Mouse (Mus musculus) thymus, postnatal 36 days (tissue): ENCODE data around the gene Fam25c.
"Not testable (repeated sequence)": the region's sequence is repeated elsewhere in the genome, so short reads cannot be mapped to it uniquely, and the experiment has no call there.

Experiments
- DNase-seq, 2 experiments: peaks; one replicate each; pipeline ENCODE4 v3.0.0; 2022; ENCODE audit warnings: mixed read lengths in 2 of 2

The Fam25c gene

GRCm38 (mm10) chr14:34355301-34355700 is at the start of gene Fam25c:
Fam25c (minus strand) TSS chr14:34355433.
- no peak for DNase-seq

- no peak for DNase-seq
These were observed 48.2 kb upstream of the Fam25c start for GRCm38 (mm10) chr14:34403424-34403823.

- DNase-seq = no peak
These were observed 47.6 kb upstream of the Fam25c start for GRCm38 (mm10) chr14:34402871-34403270.

- DNase-seq = peak; percentile 54 to 67
These were observed 45.9 kb upstream of the Fam25c start for GRCm38 (mm10) chr14:34401135-34401534.

- DNase-seq = no peak
These were observed 44.8 kb upstream of the Fam25c start for GRCm38 (mm10) chr14:34400021-34400420.

GRCm38 (mm10) chr14:34399301-34399700 is 44.1 kb upstream of the Fam25c start:
- no peak for DNase-seq

GRCm38 (mm10) chr14:34398901-34399300 is 43.7 kb upstream of the Fam25c start:
- DNase-seq = no peak

GRCm38 (mm10) chr14:34397871-34398270 is 42.6 kb upstream of the Fam25c start:
- DNase-seq = no peak

GRCm38 (mm10) chr14:34393295-34393694 is 38.1 kb upstream of the Fam25c start:
- no peak for DNase-seq

GRCm38 (mm10) chr14:34382921-34383704 is 27.9 kb upstream of the Fam25c start:
- no peak for DNase-seq

- no peak for DNase-seq
These were observed 23.5 kb upstream of the Fam25c start for GRCm38 (mm10) chr14:34378560-34379331.

- DNase-seq = no peak
These were observed 21.9 kb upstream of the Fam25c start for GRCm38 (mm10) chr14:34377121-34377520.

GRCm38 (mm10) chr14:34375941-34376340 is 20.7 kb upstream of the Fam25c start:
- DNase-seq = no peak

GRCm38 (mm10) chr14:34375415-34375904 is 20.2 kb upstream of the Fam25c start, which contains the start of gene Mmrn2:
Mmrn2 (plus strand) TSS chr14:34375465.
- DNase-seq = no peak

- DNase-seq = no peak
These were observed 19.3 kb upstream of the Fam25c start, which contains the start of gene Sncg for GRCm38 (mm10) chr14:34374577-34374976. Sncg (minus strand) TSS chr14:34374789.

GRCm38 (mm10) chr14:34373581-34373980 is 18.3 kb upstream of the Fam25c start:
- no peak for DNase-seq

GRCm38 (mm10) chr14:34372646-34373045 is 17.4 kb upstream of the Fam25c start:
- peak in 1 of 2 experiments; percentile 18 for DNase-seq

GRCm38 (mm10) chr14:34371763-34372162 is 16.5 kb upstream of the Fam25c start:
- DNase-seq = no peak

GRCm38 (mm10) chr14:34370921-34371320 is 15.7 kb upstream of the Fam25c start:
- no peak for DNase-seq

- no peak for DNase-seq
These were observed 15.0 kb upstream of the Fam25c start for GRCm38 (mm10) chr14:34370203-34370602.

- no peak for DNase-seq
These were observed 9.9 kb upstream of the Fam25c start for GRCm38 (mm10) chr14:34365147-34365507.

GRCm38 (mm10) chr14:34364254-34365146 is 9.3 kb upstream of the Fam25c start:
- not testable (repeated sequence) for DNase-seq
